Mouse (Mus musculus) midbrain, embryonic 11.5 days (tissue): Measurements from ENCODE around the gene Pcbp1. TPM values are rescaled to one million over a fixed set of nuclear protein-coding genes. Genes with fewer than 3 reads are reported as not detected.

Source experiments
- ATAC-seq: fragments of 200-750 bp; cut with Nextera tagmentation; 2 replicates; pipeline ENCODE4 v1.8.0; 2017; ENCODE audit warnings: moderate TSS enrichment, moderate library complexity; ENCODE audit not compliant: low FRiP score
- DNase-seq: peaks from one replicate; pipeline ENCODE4 v3.0.0; 2015; ENCODE audit warnings: low spot score; ENCODE audit errors: missing footprints
- H3K27ac ChIP-seq: fragments of 300-500 bp; sonication (generic); 2 replicates; pipeline ENCODE4 v1.5.1; 2014; ENCODE audit warnings: low read depth, low read length
- H3K27me3 ChIP-seq: fragments of 300-500 bp; sonication (generic); 2 replicates; pipeline ENCODE4 v1.6.1; 2014; ENCODE audit warnings: mild to moderate bottlenecking, low read length, moderate library complexity, mixed read lengths; ENCODE audit not compliant: control insufficient read depth, insufficient read depth
- H3K36me3 ChIP-seq: fragments of 300-500 bp; sonication (generic); 2 replicates; pipeline ENCODE4 v1.6.1; 2014; ENCODE audit warnings: mild to moderate bottlenecking, low read length, moderate library complexity, mixed read lengths; ENCODE audit not compliant: control insufficient read depth, insufficient read depth
- H3K4me1 ChIP-seq: fragments of 300-500 bp; sonication (generic); 2 replicates; pipeline ENCODE4 v1.6.1; 2014; ENCODE audit warnings: low read length; ENCODE audit not compliant: control insufficient read depth, insufficient read depth
- H3K4me2 ChIP-seq: fragments of 300-500 bp; sonication (generic); 2 replicates; pipeline ENCODE4 v1.6.1; 2014; ENCODE audit warnings: mild to moderate bottlenecking, moderate library complexity
- H3K4me3 ChIP-seq: fragments of 300-500 bp; sonication (generic); 2 replicates; pipeline ENCODE4 v1.5.1; 2014; ENCODE audit warnings: low read depth, low read length
- H3K9ac ChIP-seq: fragments of 300-500 bp; sonication (generic); 2 replicates; pipeline ENCODE4 v1.6.1; 2014; ENCODE audit warnings: low read length
- H3K9me3 ChIP-seq: fragments of 300-500 bp; sonication (generic); 2 replicates; pipeline ENCODE4 v1.6.1; 2016; ENCODE audit warnings: low read length; ENCODE audit not compliant: control insufficient read depth
- whole genome bisulfite sequencing: fragments of 180-500 bp; shearing (Covaris S2); extraction: QIAGEN DNeasy Blood & Tissue Kit; methylation state at CpG from one replicate; pipeline ENCODE4 v1.1.7; 2014; 5-methylcytosine and 5-hydroxymethylcytosine counted together
- polyA plus RNA-seq: library from polyadenylated mRNA; unstranded; fragments of >200 nt; fragmentation: Nextera tagmentation; extraction: Ambion mirVana; gene quantifications from 2 replicates; pipeline ENCODE4 v1.2.1, GENCODE M21; 2014

Gene Pcbp1
- polyA plus RNA-seq, 1 experiment from 2014 or later, result 497 TPM

- peak overlapping the region; percentile 98 for H3K4me3 ChIP-seq
- ATAC-seq, result peak; percentile 71
- WGBS, result 7% methylated on average over 49 of the region's 49 CpGs
Measured at GRCm38 (mm10) chr6:86526961-86527740, 1.0 kb upstream of the Pcbp1 start.

GRCm38 (mm10) chr6:86525646-86526031 is 482 bp downstream of the Pcbp1 start:
- no peak for DNase-seq
- Histone ChIP-seq H3K36me3 (0 out of 2 replicates have a peak, but pooled peaks cover 2% of the 10 kb centered on the region), H3K4me2 (peak overlapping the region; percentile 71), H3K27ac (peak overlapping the region; percentile 99), H3K4me1 (peaks cover 18% of the 10 kb centered on the region), H3K9ac (peak overlapping the region; percentile 99), H3K9me3 (no peaks in the 10 kb centered on the region), H3K4me3 (peak overlapping the region; percentile 98), H3K27me3 (no peaks in the 10 kb centered on the region)
- WGBS, result under 1% methylated on average over 36 of the region's 36 CpGs
- no peak; the same call in none of the 2 replicates for ATAC-seq

More at GRCm38 (mm10) chr6:86526961-86527740, 1.0 kb upstream of the Pcbp1 start:
- H3K27ac ChIP-seq, result peak overlapping the region; percentile 99
- H3K9me3 ChIP-seq, result no peaks in the 10 kb centered on the region
- H3K36me3 ChIP-seq, result 0 out of 2 replicates have a peak, but pooled peaks cover 2% of the 10 kb centered on the region
- no peaks in the 10 kb centered on the region for H3K27me3 ChIP-seq
- H3K4me2 ChIP-seq, result peak overlapping the region; percentile 71
- DNase-seq, result peak; percentile 98
- peaks cover 18% of the 10 kb centered on the region for H3K4me1 ChIP-seq
- H3K9ac ChIP-seq, result peak overlapping the region; percentile 99

GRCm38 (mm10) chr6:86524879-86525645 is 1.1 kb downstream of the Pcbp1 start:
- Histone ChIP-seq H3K27me3 (no peaks in the 10 kb centered on the region), H3K4me3 (peak overlapping the region; percentile 98), H3K4me1 (peaks cover 18% of the 10 kb centered on the region), H3K9me3 (no peaks in the 10 kb centered on the region), H3K36me3 (0 out of 2 replicates have a peak, but pooled peaks cover 2% of the 10 kb centered on the region), H3K4me2 (peak overlapping the region; percentile 71), H3K9ac (peak overlapping the region; percentile 99), H3K27ac (peak overlapping the region; percentile 99)
- DNase-seq (peak; percentile 96), ATAC-seq (peak; percentile 12)
- WGBS, result under 1% methylated on average over 51 of the region's 51 CpGs

GRCm38 (mm10) chr6:86523755-86524434 is 2.2 kb downstream of the Pcbp1 start:
- Histone ChIP-seq H3K9ac (peak overlapping the region; percentile 99), H3K4me1 (peaks cover 18% of the 10 kb centered on the region), H3K4me2 (peak overlapping the region; percentile 71), H3K4me3 (peak overlapping the region; percentile 98), H3K27ac (peak overlapping the region; percentile 81), H3K27me3 (no peaks in the 10 kb centered on the region), H3K36me3 (0 out of 2 replicates have a peak, but pooled peaks cover 2% of the 10 kb centered on the region), H3K9me3 (no peaks in the 10 kb centered on the region)
- DNase-seq (peak; percentile 93), ATAC-seq (no peak)
- under 1% methylated on average over 15 of the region's 15 CpGs for WGBS

- Histone ChIP-seq H3K4me3 (peak overlapping the region; percentile 98), H3K27me3 (no peaks in the 10 kb centered on the region), H3K4me2 (peak overlapping the region; percentile 71), H3K9me3 (no peaks in the 10 kb centered on the region), H3K4me1 (peaks cover 18% of the 10 kb centered on the region), H3K9ac (peak overlapping the region; percentile 99), H3K36me3 (0 out of 2 replicates have a peak, but pooled peaks cover 2% of the 10 kb centered on the region), H3K27ac (peak overlapping the region; percentile 81; the same call in 1 of the 2 replicates)
- DNase-seq (peak; percentile 84), ATAC-seq (no peak)
- 45% methylated on average over 3 of the region's 3 CpGs for WGBS
Measured at GRCm38 (mm10) chr6:86523242-86523754, 2.8 kb downstream of the Pcbp1 start.

- WGBS, result 88% methylated on average over 5 of the region's 5 CpGs
- H3K9me3 ChIP-seq, result no peaks in the 10 kb centered on the region
- ATAC-seq (no peak), DNase-seq (peak; percentile 87)
- H3K27me3 ChIP-seq, result no peaks in the 10 kb centered on the region
- H3K9ac ChIP-seq, result peak overlapping the region; percentile 3; the same call in 1 of the 2 replicates
- peaks cover 11% of the 10 kb centered on the region for H3K4me1 ChIP-seq
- no peak overlapping the region for H3K27ac ChIP-seq
- no peak overlapping the region for H3K4me3 ChIP-seq
- H3K4me2 ChIP-seq, result no peak overlapping the region
- 0 out of 2 replicates have a peak, but pooled peaks cover 2% of the 10 kb centered on the region for H3K36me3 ChIP-seq
Measured at GRCm38 (mm10) chr6:86522001-86522911, 3.9 kb downstream of the Pcbp1 start.

GRCm38 (mm10) chr6:86519767-86520345 is 6.3 kb downstream of the Pcbp1 start:
- no peak overlapping the region for H3K27ac ChIP-seq
- H3K4me2 ChIP-seq, result no peak overlapping the region
- H3K4me3 ChIP-seq, result no peak overlapping the region
- H3K27me3 ChIP-seq, result no peaks in the 10 kb centered on the region
- H3K9me3 ChIP-seq, result no peaks in the 10 kb centered on the region
- no peak overlapping the region for H3K9ac ChIP-seq
- 86% methylated on average over 3 of the region's 3 CpGs for WGBS
- H3K4me1 ChIP-seq, result peaks cover 11% of the 10 kb centered on the region
- 0 out of 2 replicates have a peak, but pooled peaks cover 2% of the 10 kb centered on the region for H3K36me3 ChIP-seq
- DNase-seq (peak; percentile 33), ATAC-seq (no peak)
